ENCODE assay signal across 8 mouse cellular contexts in the genomic region with DNA sequence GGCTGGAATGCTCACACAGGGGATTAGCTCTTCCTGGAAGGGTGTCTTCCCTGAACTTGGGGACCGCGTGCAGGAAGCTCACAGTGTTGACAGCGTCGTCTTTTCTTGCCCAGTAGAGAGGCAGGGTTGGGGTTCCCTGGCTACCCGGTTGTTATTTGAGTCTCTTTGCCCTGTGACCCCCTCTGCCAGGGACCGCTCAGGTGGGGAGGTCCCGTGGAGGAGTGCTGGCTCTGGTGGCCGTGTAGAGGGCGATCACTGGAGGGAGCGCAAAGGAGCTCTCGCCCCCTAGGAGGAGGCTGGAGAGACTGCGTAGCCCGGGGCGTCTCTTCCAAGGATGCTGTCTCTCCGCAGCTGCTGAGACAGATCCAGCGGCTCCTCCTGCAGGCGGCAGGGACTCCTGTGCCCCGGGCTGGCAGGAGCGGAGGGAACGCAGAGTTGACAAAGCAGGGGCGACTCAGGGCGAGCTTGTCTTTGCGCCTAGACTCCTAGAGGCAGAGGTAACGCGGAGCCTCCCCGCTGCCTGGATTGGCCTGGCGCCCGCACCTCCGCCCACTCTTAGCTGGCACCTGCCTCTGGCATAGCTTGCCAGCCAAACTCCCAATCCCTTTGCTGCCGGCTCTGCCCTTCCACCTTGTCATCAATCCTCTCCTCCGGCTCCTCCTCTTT. TPM values are rescaled to one million over a fixed set of nuclear protein-coding genes. Genes with fewer than 3 reads are reported as not detected.
DNase-seq lines count a peak whose midpoint lies in the region; ATAC-seq lines count a peak whose summit lies in the region.

Gene Fam20a (minus strand): TSS at position 499 of the 666 bp plus-strand sequence.

- peak within 1 kb of the TSS; percentile 17; the same call in 1 of the 2 replicates for H3K27ac ChIP-seq in intestine, embryonic 15.5 days

- intact Hi-C loops in left cerebral cortex, postnatal 14 days (cut with DNase I): no loop called here

- H3K27me3 ChIP-seq in erythroblast, embryonic 14.5 days (ENCODE audit: control insufficient read depth): peaks cover 23% of the 10 kb centered on the region
- no peaks in the 10 kb centered on the region for H3K27me3 ChIP-seq in intestine, embryonic 15.5 days (replicated peaks)
- peaks cover 79% of the 10 kb centered on the region for H3K27me3 ChIP-seq in megakaryocyte, embryonic 14.5 days (replicated peaks)

- no peaks in the 10 kb centered on the region for H3K4me1 ChIP-seq in erythroblast, embryonic 14.5 days (ENCODE audit: control insufficient read depth)
- H3K4me1 ChIP-seq in intestine, embryonic 15.5 days (replicated peaks): peaks cover 25% of the 10 kb centered on the region
- H3K4me1 ChIP-seq in megakaryocyte, embryonic 14.5 days: peaks cover 26% of the 10 kb centered on the region

- H3K36me3 ChIP-seq in erythroblast, embryonic 14.5 days (ENCODE audit: control insufficient read depth): no peaks in the 10 kb centered on the region
- H3K36me3 ChIP-seq in intestine, embryonic 15.5 days: no peaks in the 10 kb centered on the region
- H3K36me3 ChIP-seq in megakaryocyte, embryonic 14.5 days (replicated peaks; ENCODE audit: low read length): no peaks in the 10 kb centered on the region

- peak within 1 kb of the TSS; percentile 53 for H3K4me3 ChIP-seq in erythroblast, embryonic 14.5 days (replicated peaks)
- H3K4me3 ChIP-seq in intestine, embryonic 15.5 days (replicated peaks): peak within 1 kb of the TSS; percentile 44
- H3K4me3 ChIP-seq in megakaryocyte, embryonic 14.5 days (replicated peaks): peak within 1 kb of the TSS; percentile 90

- H3K9me3 ChIP-seq in erythroblast, embryonic 14.5 days (ENCODE audit: control insufficient read depth, low read length): no peaks in the 10 kb centered on the region
- no peaks in the 10 kb centered on the region for H3K9me3 ChIP-seq in intestine, embryonic 15.5 days
- no peaks in the 10 kb centered on the region for H3K9me3 ChIP-seq in megakaryocyte, embryonic 14.5 days

- no peak for ATAC-seq in erythroblast, adult 5-6 weeks (replicated peaks; ENCODE audit: low FRiP score, poor library complexity, severe bottlenecking)
- ATAC-seq in intestine, embryonic 15.5 days: peak; percentile 72

- DNase-seq in embryo, embryonic 10 days (ENCODE audit: low spot score): peak; percentile 66
- peak; percentile 42 to 61 for DNase-seq in gastrocnemius, postnatal 4 days (ENCODE audit: low spot score in 2 of 2)
- DNase-seq in left cerebral cortex, postnatal 14 days (ENCODE audit: low spot score in 2 of 2): peak; percentile 65 to 70
- peak; percentile 72 for DNase-seq in right cerebral cortex, postnatal 14 days

- peak within 1 kb of the TSS; percentile 97 for H3K4me2 ChIP-seq in intestine, embryonic 15.5 days (replicated peaks)

- H3K9ac ChIP-seq in intestine, embryonic 15.5 days: peak within 1 kb of the TSS; percentile 46

- under 1% methylated on average over 31 of the region's 31 CpGs for WGBS in intestine, embryonic 15.5 days

RNA-seq across cellular contexts. Expression of gene Fam20a, which starts in this region (rescaled TPM):
- not detected in 2 replicates for polyA plus RNA-seq in erythroblast, embryonic 14.5 days (2012)
- not detected in 2 replicates for total RNA-seq in erythroblast, adult 5-6 weeks (2015; ENCODE audit: low replicate concordance)
- total RNA-seq in erythroblast, adult 5-6 weeks (2017; ENCODE audit: low replicate concordance): not detected in 2 replicates
- 10 to 100 TPM in 1 of 2 experiments, 1 to 10 TPM in 1; 8.5 to 10.1 TPM for total RNA-seq in gastrocnemius, postnatal 4 days (2021)
- polyA plus RNA-seq in intestine, embryonic 15.5 days (2015; fragmentation: Nextera tagmentation; extraction: Ambion mirVana): 2.2 and 2.3 TPM in 2 replicates
- 10 to 100 TPM; 17.1 to 19.1 TPM for total RNA-seq in left cerebral cortex, postnatal 14 days (2021)
- 0.54 and 7.0 TPM in 2 replicates for polyA plus RNA-seq in megakaryocyte, embryonic 14.5 days (2012; ENCODE audit: insufficient read depth, low replicate concordance)

Comparison
In these comparisons a context has a peak if more than half of its experiments do, and no peak if none do; other contexts are left out.
1. RNA of gene Fam20a (total RNA-seq): 17.1 to 19.1 TPM in left cerebral cortex, postnatal 14 days and 8.5 to 10.1 TPM in gastrocnemius, postnatal 4 days; not detected in erythroblast, adult 5-6 weeks; every median in the first group is over 4 times any median in the second.
2. Peak in every context shown above with its lines, with median percentiles within 50 percentile points of each other: H3K4me3 ChIP-seq and DNase-seq.